Mouse (Mus musculus): ENCODE measurements around the gene Ift57.

GRCm38 (mm10) chr16:49800996-49801395 lies 102.0 kb downstream of the Ift57 start:
- TF ChIP-seq CTCF (IDR thresholded peaks at IDR 0.05; ENCODE audit: low read depth, low read length) (no peak), TAL1 (conservative IDR thresholded peaks at IDR 0.05; ENCODE audit: low read depth, low read length) (no peak), GATA1 (IDR thresholded peaks at IDR 0.05; ENCODE audit: borderline replicate concordance, low read length) (no peak)
